Mouse (Mus musculus): Measurements from ENCODE around the gene Plekhh2. TPM values are rescaled to one million over a fixed set of nuclear protein-coding genes. Genes with fewer than 3 reads are reported as not detected.

The Plekhh2 gene
- polyA plus RNA-seq, 1 experiment from 2014 or later = 2.8 TPM

GRCm38 (mm10) chr17:84607617-84608016 is 95.9 kb downstream of the Plekhh2 start:
- ATAC-seq (ENCODE audit: low FRiP score) (no peak), DNase-seq (ENCODE audit: low spot score, missing footprints) (no peak)
- Histone ChIP-seq H3K9me3 (ENCODE audit: control insufficient read depth, low read length) (no peaks in the 10 kb centered on the region), H3K27me3 (ENCODE audit: control insufficient read depth, insufficient read depth, low read length) (no peaks in the 10 kb centered on the region), H3K36me3 (ENCODE audit: control insufficient read depth, insufficient read depth, low read length) (no peaks in the 10 kb centered on the region), H3K9ac (ENCODE audit: low read length) (no peak overlapping the region), H3K4me1 (ENCODE audit: control insufficient read depth, insufficient read depth, low read length) (no peaks in the 10 kb centered on the region), H3K4me3 (ENCODE audit: low read depth, low read length) (no peak overlapping the region), H3K27ac (ENCODE audit: low read depth, low read length) (no peak overlapping the region), H3K4me2 (no peak overlapping the region)
- WGBS = 70% methylated on average over 5 of the region's 5 CpGs

- Histone ChIP-seq H3K4me3 (ENCODE audit: low read depth, low read length) (no peak overlapping the region), H3K27ac (ENCODE audit: low read depth, low read length) (no peak overlapping the region), H3K4me1 (ENCODE audit: control insufficient read depth, insufficient read depth, low read length) (no peaks in the 10 kb centered on the region), H3K4me2 (no peak overlapping the region), H3K36me3 (ENCODE audit: control insufficient read depth, insufficient read depth, low read length) (no peaks in the 10 kb centered on the region), H3K9ac (ENCODE audit: low read length) (no peak overlapping the region), H3K9me3 (ENCODE audit: control insufficient read depth, low read length) (no peaks in the 10 kb centered on the region), H3K27me3 (ENCODE audit: control insufficient read depth, insufficient read depth, low read length) (no peaks in the 10 kb centered on the region)
- DNase-seq (ENCODE audit: low spot score, missing footprints) (no peak), ATAC-seq (ENCODE audit: low FRiP score) (no peak)
- WGBS = 93% methylated on average over 4 of the region's 4 CpGs
These were observed 96.9 kb downstream of the Plekhh2 start for GRCm38 (mm10) chr17:84608606-84609005.

GRCm38 (mm10) chr17:84611500-84611899 is 99.8 kb downstream of the Plekhh2 start:
- ATAC-seq (ENCODE audit: low FRiP score) (no peak), DNase-seq (ENCODE audit: low spot score, missing footprints) (no peak)
- Histone ChIP-seq H3K27ac (ENCODE audit: low read depth, low read length) (no peak overlapping the region), H3K36me3 (ENCODE audit: control insufficient read depth, insufficient read depth, low read length) (no peaks in the 10 kb centered on the region), H3K4me2 (no peak overlapping the region), H3K27me3 (ENCODE audit: control insufficient read depth, insufficient read depth, low read length) (no peaks in the 10 kb centered on the region), H3K9ac (ENCODE audit: low read length) (no peak overlapping the region), H3K4me1 (ENCODE audit: control insufficient read depth, insufficient read depth, low read length) (no peaks in the 10 kb centered on the region), H3K4me3 (ENCODE audit: low read depth, low read length) (no peak overlapping the region), H3K9me3 (ENCODE audit: control insufficient read depth, low read length) (no peaks in the 10 kb centered on the region)
- WGBS = 93% methylated on average over 9 of the region's 9 CpGs

DNA sequence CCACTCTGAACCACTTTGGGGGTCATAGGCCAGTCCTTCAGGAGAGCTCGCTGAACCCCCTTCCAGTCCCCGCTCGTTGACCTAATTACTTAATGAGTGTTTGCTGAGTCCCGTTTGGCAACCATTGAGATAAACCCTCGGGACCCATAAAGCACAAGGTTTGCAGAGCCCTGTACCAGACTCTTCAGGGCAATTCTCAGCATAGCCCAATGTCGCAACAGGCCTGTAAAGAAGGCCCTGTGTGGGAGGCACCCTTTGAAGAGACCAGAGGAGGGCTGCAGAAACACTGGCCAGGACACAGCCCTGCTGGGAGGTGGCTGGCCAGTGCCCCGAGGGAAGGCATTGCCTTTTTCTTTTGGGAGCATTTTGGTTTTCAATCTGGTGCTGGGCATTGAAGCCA is 100.3 kb downstream of the Plekhh2 start:
- 88% methylated on average over 7 of the region's 7 CpGs for WGBS
- no peak overlapping the region for H3K9ac ChIP-seq (ENCODE audit: low read length)
- no peak overlapping the region for H3K4me2 ChIP-seq
- no peaks in the 10 kb centered on the region for H3K9me3 ChIP-seq (ENCODE audit: control insufficient read depth, low read length)
- no peaks in the 10 kb centered on the region for H3K4me1 ChIP-seq (ENCODE audit: control insufficient read depth, insufficient read depth, low read length)
- H3K36me3 ChIP-seq (ENCODE audit: control insufficient read depth, insufficient read depth, low read length) = no peaks in the 10 kb centered on the region
- no peak overlapping the region for H3K27ac ChIP-seq (ENCODE audit: low read depth, low read length)
- H3K4me3 ChIP-seq (ENCODE audit: low read depth, low read length) = no peak overlapping the region
- no peak for ATAC-seq (ENCODE audit: low FRiP score)
- H3K27me3 ChIP-seq (ENCODE audit: control insufficient read depth, insufficient read depth, low read length) = no peaks in the 10 kb centered on the region
- no peak for DNase-seq (ENCODE audit: low spot score, missing footprints)

DNA sequence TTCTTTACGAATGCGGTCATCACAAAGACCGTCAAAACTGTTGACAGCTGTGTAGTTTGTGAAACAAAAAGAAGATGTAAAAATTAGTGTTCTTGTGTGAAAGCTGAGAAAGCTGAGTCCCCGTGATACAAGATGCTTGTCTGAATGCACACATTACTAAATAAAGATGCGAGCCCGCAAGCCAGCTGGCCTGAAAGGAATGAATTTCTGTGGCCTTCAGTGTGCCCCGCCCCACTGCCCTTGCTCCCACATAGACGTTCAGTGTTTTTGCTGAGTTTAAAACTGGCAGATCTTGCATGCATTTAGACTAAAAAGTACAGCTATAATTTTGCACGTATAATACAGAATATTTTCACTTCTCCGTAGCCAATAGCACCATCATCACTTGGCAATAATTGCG is 104.1 kb downstream of the Plekhh2 start:
- H3K27ac ChIP-seq (ENCODE audit: low read depth, low read length) = no peak overlapping the region

DNA sequence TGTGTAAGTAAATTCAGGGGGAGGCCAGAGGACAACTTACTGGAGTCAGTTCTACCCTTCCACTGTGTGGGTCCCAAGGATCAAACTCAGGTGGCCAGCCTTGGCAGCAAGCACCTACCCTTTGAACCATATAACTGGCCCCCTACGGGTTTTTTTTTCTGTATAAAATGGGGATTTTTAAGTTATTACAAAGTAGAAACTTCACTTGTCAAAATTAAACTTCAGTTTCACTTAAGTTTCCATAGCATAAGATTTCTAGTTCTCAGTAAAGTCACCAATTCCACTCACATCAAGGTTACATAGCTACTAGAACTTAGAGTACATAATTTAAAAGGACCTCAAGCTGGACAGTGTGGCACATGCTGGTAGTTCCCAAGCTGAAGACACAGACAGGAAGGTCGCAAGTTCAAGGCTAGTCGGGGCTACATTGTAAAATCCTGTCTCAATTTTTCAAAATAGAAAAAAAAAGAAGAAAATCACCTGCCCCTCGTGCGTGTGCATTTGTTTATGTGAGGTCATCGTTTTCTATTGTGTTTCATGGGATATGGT is 104.9 kb downstream of the Plekhh2 start:
- 87% methylated on average over 6 of the region's 6 CpGs for WGBS
- ATAC-seq (ENCODE audit: low FRiP score) = no peak
- Histone ChIP-seq H3K4me1 (ENCODE audit: control insufficient read depth, insufficient read depth, low read length) (no peaks in the 10 kb centered on the region), H3K27ac (ENCODE audit: low read depth, low read length) (no peak overlapping the region), H3K27me3 (ENCODE audit: control insufficient read depth, insufficient read depth, low read length) (no peaks in the 10 kb centered on the region), H3K36me3 (ENCODE audit: control insufficient read depth, insufficient read depth, low read length) (no peaks in the 10 kb centered on the region), H3K4me3 (ENCODE audit: low read depth, low read length) (no peak overlapping the region), H3K4me2 (no peak overlapping the region), H3K9ac (ENCODE audit: low read length) (no peak overlapping the region), H3K9me3 (ENCODE audit: control insufficient read depth, low read length) (no peaks in the 10 kb centered on the region)
- DNase-seq (ENCODE audit: low spot score, missing footprints) = no peak

More for the DNA sequence above, 104.1 kb downstream of the Plekhh2 start:
- no peaks in the 10 kb centered on the region for H3K27me3 ChIP-seq (ENCODE audit: control insufficient read depth, insufficient read depth, low read length)
- no peaks in the 10 kb centered on the region for H3K4me1 ChIP-seq (ENCODE audit: control insufficient read depth, insufficient read depth, low read length)
- no peaks in the 10 kb centered on the region for H3K9me3 ChIP-seq (ENCODE audit: control insufficient read depth, low read length)
- H3K9ac ChIP-seq (ENCODE audit: low read length) = no peak overlapping the region
- ATAC-seq (ENCODE audit: low FRiP score) (no peak), DNase-seq (ENCODE audit: low spot score, missing footprints) (no peak)
- H3K4me2 ChIP-seq = no peak overlapping the region
- H3K4me3 ChIP-seq (ENCODE audit: low read depth, low read length) = no peak overlapping the region
- no peaks in the 10 kb centered on the region for H3K36me3 ChIP-seq (ENCODE audit: control insufficient read depth, insufficient read depth, low read length)
- WGBS = 89% methylated on average over 11 of the region's 11 CpGs

DNA sequence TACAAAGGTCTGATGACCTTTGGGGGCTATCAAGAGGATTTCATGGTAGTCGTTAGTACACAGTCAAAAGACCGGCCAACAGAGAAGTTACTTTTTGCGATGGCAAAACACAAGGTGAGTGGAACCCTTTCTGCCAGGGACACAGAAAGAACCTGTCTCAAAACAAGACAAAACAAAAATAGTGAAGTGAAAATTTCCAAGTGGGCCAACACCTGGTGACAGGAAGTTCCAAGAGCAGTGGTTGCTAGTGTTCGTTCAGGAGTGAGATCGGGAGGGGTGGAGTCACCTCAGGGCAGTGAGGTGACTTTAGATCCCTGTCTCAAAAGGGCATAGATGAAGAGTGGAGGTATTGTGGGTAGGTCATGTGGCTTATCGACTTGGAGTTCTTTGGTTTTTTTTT is 106.3 kb downstream of the Plekhh2 start:
- no peak overlapping the region for H3K9ac ChIP-seq (ENCODE audit: low read length)
- no peaks in the 10 kb centered on the region for H3K27me3 ChIP-seq (ENCODE audit: control insufficient read depth, insufficient read depth, low read length)
- no peaks in the 10 kb centered on the region for H3K36me3 ChIP-seq (ENCODE audit: control insufficient read depth, insufficient read depth, low read length)
- DNase-seq (ENCODE audit: low spot score, missing footprints) = no peak
- H3K4me2 ChIP-seq = no peak overlapping the region
- no peaks in the 10 kb centered on the region for H3K4me1 ChIP-seq (ENCODE audit: control insufficient read depth, insufficient read depth, low read length)
- 90% methylated on average over 6 of the region's 6 CpGs for WGBS
- H3K9me3 ChIP-seq (ENCODE audit: control insufficient read depth, low read length) = no peaks in the 10 kb centered on the region
- no peak overlapping the region for H3K27ac ChIP-seq (ENCODE audit: low read depth, low read length)
- H3K4me3 ChIP-seq (ENCODE audit: low read depth, low read length) = no peak overlapping the region
- ATAC-seq (ENCODE audit: low FRiP score) = no peak

- Histone ChIP-seq H3K9me3 (ENCODE audit: control insufficient read depth, low read length) (no peaks in the 10 kb centered on the region), H3K36me3 (ENCODE audit: control insufficient read depth, insufficient read depth, low read length) (no peaks in the 10 kb centered on the region), H3K27me3 (ENCODE audit: control insufficient read depth, insufficient read depth, low read length) (no peaks in the 10 kb centered on the region), H3K4me3 (ENCODE audit: low read depth, low read length) (no peak overlapping the region), H3K9ac (ENCODE audit: low read length) (no peak overlapping the region), H3K4me2 (no peak overlapping the region), H3K27ac (ENCODE audit: low read depth, low read length) (no peak overlapping the region), H3K4me1 (ENCODE audit: control insufficient read depth, insufficient read depth, low read length) (no peaks in the 10 kb centered on the region)
- WGBS = 91% methylated on average over 7 of the region's 7 CpGs
- ATAC-seq (ENCODE audit: low FRiP score) (no peak), DNase-seq (ENCODE audit: low spot score, missing footprints) (no peak)
These were observed 107.4 kb downstream of the Plekhh2 start for GRCm38 (mm10) chr17:84619112-84619511.

DNA sequence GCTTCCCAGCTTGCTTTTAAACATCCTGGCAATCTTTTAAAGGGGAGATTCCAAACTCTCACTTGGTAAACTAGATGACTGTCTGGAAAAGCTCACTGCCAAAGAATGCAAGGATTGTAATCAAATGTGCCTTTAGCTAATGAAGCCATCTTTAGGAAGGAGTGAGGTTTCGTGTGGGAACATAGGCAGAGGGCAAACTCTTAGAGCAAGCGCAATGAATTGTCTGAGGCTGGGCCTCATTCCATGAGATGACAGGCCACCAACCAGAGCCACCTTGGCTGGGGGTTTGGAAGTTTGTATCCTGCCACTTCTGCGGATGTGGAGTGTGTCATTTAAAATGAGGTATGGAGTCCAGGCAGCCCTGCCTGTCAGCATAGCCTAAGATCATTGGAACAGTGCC is 108.4 kb downstream of the Plekhh2 start:
- WGBS = 84% methylated on average over 3 of the region's 3 CpGs
- Histone ChIP-seq H3K4me1 (ENCODE audit: control insufficient read depth, insufficient read depth, low read length) (no peaks in the 10 kb centered on the region), H3K4me2 (no peak overlapping the region), H3K27ac (ENCODE audit: low read depth, low read length) (no peak overlapping the region), H3K4me3 (ENCODE audit: low read depth, low read length) (no peak overlapping the region), H3K36me3 (ENCODE audit: control insufficient read depth, insufficient read depth, low read length) (no peaks in the 10 kb centered on the region), H3K9me3 (ENCODE audit: control insufficient read depth, low read length) (no peaks in the 10 kb centered on the region), H3K27me3 (ENCODE audit: control insufficient read depth, insufficient read depth, low read length) (no peaks in the 10 kb centered on the region), H3K9ac (ENCODE audit: low read length) (no peak overlapping the region)
- ATAC-seq (ENCODE audit: low FRiP score) (no peak), DNase-seq (ENCODE audit: low spot score, missing footprints) (no peak)

DNA sequence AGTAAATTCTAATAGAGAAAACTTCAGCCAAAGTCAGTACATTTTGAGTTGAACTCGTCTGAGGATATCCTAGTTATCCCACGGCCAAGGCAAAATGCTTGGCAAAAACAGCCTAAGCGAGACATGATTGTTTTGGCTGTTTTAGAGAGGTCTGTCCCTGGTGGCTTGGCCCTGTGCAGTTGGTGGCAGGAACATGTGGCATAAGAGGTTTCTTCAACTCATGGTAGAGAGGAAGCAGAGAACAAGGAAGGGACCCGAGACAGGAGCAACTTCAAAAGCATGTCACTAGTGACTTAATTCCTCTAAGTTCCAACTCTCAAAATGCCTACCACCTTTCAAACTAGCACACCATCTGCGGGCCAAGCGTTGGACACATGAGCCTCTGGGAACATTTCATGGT is 108.9 kb downstream of the Plekhh2 start:
- Histone ChIP-seq H3K36me3 (ENCODE audit: control insufficient read depth, insufficient read depth, low read length) (no peaks in the 10 kb centered on the region), H3K4me2 (no peak overlapping the region), H3K27me3 (ENCODE audit: control insufficient read depth, insufficient read depth, low read length) (no peaks in the 10 kb centered on the region), H3K4me1 (ENCODE audit: control insufficient read depth, insufficient read depth, low read length) (no peaks in the 10 kb centered on the region), H3K4me3 (ENCODE audit: low read depth, low read length) (no peak overlapping the region), H3K9me3 (ENCODE audit: control insufficient read depth, low read length) (no peaks in the 10 kb centered on the region), H3K9ac (ENCODE audit: low read length) (no peak overlapping the region), H3K27ac (ENCODE audit: low read depth, low read length) (no peak overlapping the region)
- ATAC-seq (ENCODE audit: low FRiP score) (no peak), DNase-seq (ENCODE audit: low spot score, missing footprints) (no peak)
- WGBS = 86% methylated on average over 6 of the region's 6 CpGs
